Mouse (Mus musculus): ENCODE measurements at regions not wholly inside any gene's neighbourhood (a gene's known extent, or its start where the extent isn't known, plus 50 kb on each side); places are given as distances from the start of the nearest gene placed in this dataset.

- DNase-seq (ENCODE audit: low spot score in 2 of 2), result no peak
These were observed 54.5 kb upstream of the Ccnd1 start for GRCm38 (mm10) chr7:144994229-144994628.

GRCm38 (mm10) chr7:144993566-144993965 lies 53.8 kb upstream of the Ccnd1 start:
- DNase-seq (ENCODE audit: low spot score in 2 of 2), result no peak

GRCm38 (mm10) chr7:144991760-144992159 lies 52.0 kb upstream of the Ccnd1 start:
- no peak for DNase-seq (ENCODE audit: low spot score in 2 of 2)

Measured in thymus, postnatal 10 days (tissue).